Mouse (Mus musculus): ENCODE data around the gene Olfr670. TPM values are rescaled to one million over a fixed set of nuclear protein-coding genes. Genes with fewer than 3 reads are reported as not detected.

The Olfr670 gene
- not detected in 2 replicates for polyA plus RNA-seq (2012; rRNA removed; ENCODE audit: low replicate concordance)

GRCm38 (mm10) chr7:104962520-104962919 is at the start of gene Olfr670:
Olfr670 (minus strand) TSS chr7:104962620.

GRCm38 (mm10) chr7:105001929-105002328 is 39.5 kb upstream of the Olfr670 start, which contains the start of gene Olfr672:
Olfr672 (minus strand) TSS chr7:105002029.

GRCm38 (mm10) chr7:104979026-104979425 is 16.6 kb upstream of the Olfr670 start, which contains the start of gene Olfr671:
Olfr671 (minus strand) TSS chr7:104979126.

GRCm38 (mm10) chr7:104933940-104934339 is 28.5 kb downstream of the Olfr670 start, which contains the start of gene Olfr669:
Olfr669 (plus strand) TSS chr7:104934240.

GRCm38 (mm10) chr7:104927957-104928356 is 34.5 kb downstream of the Olfr670 start, which contains the start of gene Olfr668:
Olfr668 (minus strand) TSS chr7:104928057.

GRCm38 (mm10) chr7:104921382-104921781 is 41.0 kb downstream of the Olfr670 start, which contains the start of gene Olfr667:
Olfr667 (minus strand) TSS chr7:104921482.

Other genes with a start within 250 kb of the Olfr670 start
- gene Usp17le, start 185.2 kb downstream of the Olfr670 start, polyA plus RNA-seq (2012; rRNA removed; ENCODE audit: low replicate concordance): not detected in 2 replicates
- not detected in 2 replicates for gene Usp17lb, start 120.0 kb downstream of the Olfr670 start, polyA plus RNA-seq (2012; rRNA removed; ENCODE audit: low replicate concordance)
- not detected in 2 replicates for gene Usp17la, start 105.6 kb downstream of the Olfr670 start, polyA plus RNA-seq (2012; rRNA removed; ENCODE audit: low replicate concordance)
- gene Olfr665, start 84.6 kb downstream of the Olfr670 start, polyA plus RNA-seq (2012; rRNA removed; ENCODE audit: low replicate concordance): not detected in 2 replicates
- not detected in 2 replicates for gene Olfr666, start 66.7 kb downstream of the Olfr670 start, polyA plus RNA-seq (2012; rRNA removed; ENCODE audit: low replicate concordance)
- gene Olfr667, start 41.1 kb downstream of the Olfr670 start, polyA plus RNA-seq (2012; rRNA removed; ENCODE audit: low replicate concordance): not detected in 2 replicates
- gene Olfr668, start 34.6 kb downstream of the Olfr670 start, polyA plus RNA-seq (2012; rRNA removed; ENCODE audit: low replicate concordance): not detected in 2 replicates
- gene Olfr669, start 28.4 kb downstream of the Olfr670 start, polyA plus RNA-seq (2012; rRNA removed; ENCODE audit: low replicate concordance): not detected in 2 replicates
- gene Olfr671, start 16.5 kb upstream of the Olfr670 start, polyA plus RNA-seq (2012; rRNA removed; ENCODE audit: low replicate concordance): not detected in 2 replicates
- gene Olfr672, start 39.4 kb upstream of the Olfr670 start, polyA plus RNA-seq (2012; rRNA removed; ENCODE audit: low replicate concordance): not detected in 2 replicates
- not detected in 2 replicates for gene Olfr675, start 65.8 kb upstream of the Olfr670 start, polyA plus RNA-seq (2012; rRNA removed; ENCODE audit: low replicate concordance)
- gene Olfr676, start 70.1 kb upstream of the Olfr670 start, polyA plus RNA-seq (2012; rRNA removed; ENCODE audit: low replicate concordance): not detected in 2 replicates
- gene Olfr677, start 88.8 kb upstream of the Olfr670 start, polyA plus RNA-seq (2012; rRNA removed; ENCODE audit: low replicate concordance): not detected in 2 replicates
- not detected in 2 replicates for gene Olfr678, start 101.9 kb upstream of the Olfr670 start, polyA plus RNA-seq (2012; rRNA removed; ENCODE audit: low replicate concordance)
- gene Olfr679, start 118.6 kb upstream of the Olfr670 start, polyA plus RNA-seq (2012; rRNA removed; ENCODE audit: low replicate concordance): not detected in 2 replicates
- not detected in 2 replicates for gene Olfr680-ps1, start 130.2 kb upstream of the Olfr670 start, polyA plus RNA-seq (2012; rRNA removed; ENCODE audit: low replicate concordance)
- gene Olfr681, start 154.2 kb upstream of the Olfr670 start, polyA plus RNA-seq (2012; rRNA removed; ENCODE audit: low replicate concordance): not detected in 2 replicates
- not detected in 2 replicates for gene Olfr683, start 184.4 kb upstream of the Olfr670 start, polyA plus RNA-seq (2012; rRNA removed; ENCODE audit: low replicate concordance)
- gene Olfr684, start 201.0 kb upstream of the Olfr670 start, polyA plus RNA-seq (2012; rRNA removed; ENCODE audit: low replicate concordance): not detected in 2 replicates
- gene Olfr685, start 223.4 kb upstream of the Olfr670 start, polyA plus RNA-seq (2012; rRNA removed; ENCODE audit: low replicate concordance): not detected in 2 replicates
- gene Olfr686, start 244.9 kb upstream of the Olfr670 start, polyA plus RNA-seq (2012; rRNA removed; ENCODE audit: low replicate concordance): not detected in 2 replicates